Comparison of ENCODE assay signal across 12 mouse cellular contexts in the genomic region with DNA sequence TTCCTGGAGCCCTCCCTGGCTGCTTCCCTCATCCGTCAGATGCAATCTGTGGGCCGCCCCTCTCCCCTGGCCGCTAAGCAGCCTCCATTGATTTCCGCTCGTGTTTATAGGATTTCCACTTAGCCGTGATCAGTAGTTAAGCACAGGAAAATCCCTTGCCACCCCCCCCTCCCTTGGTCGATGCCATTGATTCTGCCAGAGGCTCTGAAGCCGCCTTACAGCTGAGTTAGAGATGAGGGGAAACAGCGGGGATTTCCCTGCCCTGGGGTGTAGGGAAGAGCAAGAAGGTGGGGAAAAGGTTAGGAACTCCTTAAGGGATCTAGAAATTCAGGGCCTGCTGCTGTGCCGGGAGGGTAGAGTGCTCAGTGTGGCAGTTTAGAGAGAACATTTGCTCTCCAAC. TPM values are rescaled to one million over a fixed set of nuclear protein-coding genes. Genes with fewer than 3 reads are reported as not detected.
DNase-seq lines count a peak whose midpoint lies in the region; ATAC-seq and TF ChIP-seq lines count a peak whose summit lies in the region.
"Had no signal": no experiment of that assay in that cellular context is flagged by ENCODE, and none has a peak within 500 bp of the region (broad histone marks: within the 10 kb centered on the region; RNA-seq: fewer than 3 reads in every experiment).

No protein-coding gene starts in this region.

- 70% methylated on average over 10 of the region's 10 CpGs for WGBS in intestine, embryonic 15.5 days
- WGBS in intestine, postnatal 0 days: 73% methylated on average over 10 of the region's 10 CpGs
- WGBS in midbrain, embryonic 10.5 days: 62% methylated on average over 10 of the region's 10 CpGs

- H3K9ac ChIP-seq in intestine, embryonic 15.5 days: no peak overlapping the region
- H3K9ac ChIP-seq in intestine, postnatal 0 days (ENCODE audit: low read depth, low read length): no peak overlapping the region

- no peak for TF ChIP-seq POLR2A in brain, embryonic 14.5 days (IDR thresholded peaks at IDR 0.05; ENCODE audit: borderline replicate concordance, extremely low read depth, insufficient read depth, insufficient read length, poor library complexity, severe bottlenecking)

- H3K4me3 ChIP-seq in intestine, embryonic 15.5 days (replicated peaks): no peak overlapping the region
- H3K4me3 ChIP-seq in intestine, postnatal 0 days (ENCODE audit: low read depth, low read length): no peak overlapping the region
- H3K4me3 ChIP-seq in midbrain, embryonic 10.5 days: 0 out of 2 replicates have a peak overlapping the region, but pooled peaks have one; percentile 26
- H3K4me3 ChIP-seq: megakaryocyte, embryonic 14.5 days had no signal

- H3K27me3 ChIP-seq in intestine, embryonic 15.5 days (replicated peaks): no peaks in the 10 kb centered on the region
- no peaks in the 10 kb centered on the region for H3K27me3 ChIP-seq in intestine, postnatal 0 days (replicated peaks; ENCODE audit: control insufficient read depth, insufficient read depth, low read length)
- no peaks in the 10 kb centered on the region; the same call in 1 of the 2 replicates for H3K27me3 ChIP-seq in midbrain, embryonic 10.5 days (ENCODE audit: low read depth, poor library complexity, severe bottlenecking)
- H3K27me3 ChIP-seq: megakaryocyte, embryonic 14.5 days had no signal

- peaks cover 13% of the 10 kb centered on the region; the same call in 1 of the 2 replicates for H3K4me1 ChIP-seq in intestine, embryonic 15.5 days (replicated peaks)
- 0 out of 2 replicates have a peak, but pooled peaks cover 6% of the 10 kb centered on the region for H3K4me1 ChIP-seq in intestine, postnatal 0 days (replicated peaks; ENCODE audit: control insufficient read depth, insufficient read depth, low read length)
- peaks cover 42% of the 10 kb centered on the region for H3K4me1 ChIP-seq in midbrain, embryonic 10.5 days

- ATAC-seq in intestine, embryonic 15.5 days: no peak
- ATAC-seq in intestine, postnatal 0 days: no peak
- ATAC-seq in CD4-positive, CD25-positive, alpha-beta regulatory T cell, adult 4 months: peak; percentile 30

- TF ChIP-seq CTCF in intestine, postnatal 0 days (IDR thresholded peaks at IDR 0.05; ENCODE audit: low read depth): no peak
- no peak for TF ChIP-seq CTCF in brain, embryonic 14.5 days (IDR thresholded peaks at IDR 0.05; ENCODE audit: borderline replicate concordance, extremely low read depth, insufficient read depth, insufficient read length)

- peak; percentile 44 for DNase-seq in brain, embryonic 14.5 days (ENCODE audit: low read depth)
- DNase-seq in midbrain, embryonic 10.5 days (ENCODE audit: low spot score): no peak
- no peak for DNase-seq in ovary, postnatal 14 days (ENCODE audit: low spot score)
- no peak for DNase-seq in adrenal gland, adult 2 months
- DNase-seq in left cerebral cortex, adult 18-20 months (ENCODE audit: low spot score in 2 of 2): no peak
- DNase-seq: gastrocnemius, postnatal 25 days; layer of hippocampus, postnatal 36 days; right cerebral cortex, postnatal 25 days had no signal

- H3K27ac ChIP-seq in intestine, embryonic 15.5 days: 0 out of 2 replicates have a peak overlapping the region, but pooled peaks have one; percentile 18
- no peak overlapping the region for H3K27ac ChIP-seq in intestine, postnatal 0 days (ENCODE audit: low read depth, low read length)
- H3K27ac ChIP-seq in midbrain, embryonic 10.5 days (replicated peaks): peak overlapping the region; percentile 39; the same call in 1 of the 2 replicates

- H3K36me3 ChIP-seq in intestine, embryonic 15.5 days: peaks cover 5% of the 10 kb centered on the region; the same call in 1 of the 2 replicates
- H3K36me3 ChIP-seq in intestine, postnatal 0 days (ENCODE audit: control insufficient read depth, insufficient read depth): peaks cover 36% of the 10 kb centered on the region
- H3K36me3 ChIP-seq in midbrain, embryonic 10.5 days: peaks cover 27% of the 10 kb centered on the region

- no peak overlapping the region for H3K4me2 ChIP-seq in intestine, embryonic 15.5 days (replicated peaks)
- no peak overlapping the region for H3K4me2 ChIP-seq in intestine, postnatal 0 days (replicated peaks; ENCODE audit: low read depth)

- H3K9me3 ChIP-seq in intestine, embryonic 15.5 days: no peaks in the 10 kb centered on the region
- H3K9me3 ChIP-seq in intestine, postnatal 0 days (ENCODE audit: control insufficient read depth): no peaks in the 10 kb centered on the region
- H3K9me3 ChIP-seq in midbrain, embryonic 10.5 days (replicated peaks): no peaks in the 10 kb centered on the region
- H3K9me3 ChIP-seq: megakaryocyte, embryonic 14.5 days had no signal

RNA-seq across cellular contexts. Expression of a gene that starts 3.1 kb away (rescaled TPM):
- polyA plus RNA-seq in intestine, embryonic 15.5 days (2015; fragmentation: Nextera tagmentation; extraction: Ambion mirVana): 19.0 and 19.4 TPM in 2 replicates
- polyA plus RNA-seq in intestine, postnatal 0 days (2015; fragmentation: Nextera tagmentation; extraction: Ambion mirVana): 7.5 and 8.8 TPM in 2 replicates
- 10 to 100 TPM; 11.6 to 17.9 TPM for polyA plus RNA-seq in CD4-positive, CD25-positive, alpha-beta regulatory T cell, adult 4 months (2017; shearing (Covaris generic))
- 13.5 and 18.3 TPM in 2 replicates for polyA plus RNA-seq in brain, embryonic 14.5 days (2012; rRNA removed)
- polyA plus RNA-seq in midbrain, embryonic 10.5 days (2016; fragmentation: Nextera tagmentation; extraction: Ambion mirVana): 28.1 and 30.8 TPM in 2 replicates
- 10 to 100 TPM; 11.6 to 21.6 TPM for total RNA-seq in adrenal gland, adult 2 months (2021)
- polyA plus RNA-seq in adrenal gland, adult 2 months (2012; rRNA removed): 6.0 and 6.7 TPM in 2 replicates
- total RNA-seq in left cerebral cortex, adult 18-20 months (2021): 10 to 100 TPM; 22.9 to 23.1 TPM

RNA-seq across cellular contexts. Expression of a gene that starts 5.5 kb away (rescaled TPM):
- polyA plus RNA-seq in intestine, embryonic 15.5 days (2015; fragmentation: Nextera tagmentation; extraction: Ambion mirVana): 3.8 and 4.4 TPM in 2 replicates
- 0.87 and 1.1 TPM in 2 replicates for polyA plus RNA-seq in intestine, postnatal 0 days (2015; fragmentation: Nextera tagmentation; extraction: Ambion mirVana)
- 1 to 10 TPM; 4.2 to 4.6 TPM for polyA plus RNA-seq in CD4-positive, CD25-positive, alpha-beta regulatory T cell, adult 4 months (2017; shearing (Covaris generic))
- 10.4 and 34.9 TPM in 2 replicates for polyA plus RNA-seq in brain, embryonic 14.5 days (2012; rRNA removed)
- polyA plus RNA-seq in midbrain, embryonic 10.5 days (2016; fragmentation: Nextera tagmentation; extraction: Ambion mirVana): 7.6 and 12.5 TPM in 2 replicates
- total RNA-seq in adrenal gland, adult 2 months (2021): 1 to 10 TPM; 6.3 to 7.3 TPM
- 3.0 and 4.2 TPM in 2 replicates for polyA plus RNA-seq in adrenal gland, adult 2 months (2012; rRNA removed)
- total RNA-seq in left cerebral cortex, adult 18-20 months (2021): 10 to 100 TPM; 41.8 to 44.5 TPM

RNA-seq across cellular contexts. Expression of a gene that starts 8.7 kb away (rescaled TPM):
- polyA plus RNA-seq in intestine, embryonic 15.5 days (2015; fragmentation: Nextera tagmentation; extraction: Ambion mirVana): 71.9 and 73.9 TPM in 2 replicates
- 75.3 and 81.5 TPM in 2 replicates for polyA plus RNA-seq in intestine, postnatal 0 days (2015; fragmentation: Nextera tagmentation; extraction: Ambion mirVana)
- polyA plus RNA-seq in CD4-positive, CD25-positive, alpha-beta regulatory T cell, adult 4 months (2017; shearing (Covaris generic)): 100 to 1,000 TPM; 110 to 194 TPM
- polyA plus RNA-seq in brain, embryonic 14.5 days (2012; rRNA removed): 13.6 and 20.6 TPM in 2 replicates
- polyA plus RNA-seq in midbrain, embryonic 10.5 days (2016; fragmentation: Nextera tagmentation; extraction: Ambion mirVana): 12.7 and 15.0 TPM in 2 replicates
- total RNA-seq in adrenal gland, adult 2 months (2021): 10 to 100 TPM; 21.9 to 24.8 TPM
- 27.3 and 30.3 TPM in 2 replicates for polyA plus RNA-seq in adrenal gland, adult 2 months (2012; rRNA removed)
- 10 to 100 TPM in 1 of 2 experiments, 1 to 10 TPM in 1; 9.5 to 10.2 TPM for total RNA-seq in left cerebral cortex, adult 18-20 months (2021)

RNA-seq across cellular contexts. Expression of a gene that starts 19.1 kb away (rescaled TPM):
- 1.6 and 1.7 TPM in 2 replicates for polyA plus RNA-seq in intestine, embryonic 15.5 days (2015; fragmentation: Nextera tagmentation; extraction: Ambion mirVana)
- polyA plus RNA-seq in intestine, postnatal 0 days (2015; fragmentation: Nextera tagmentation; extraction: Ambion mirVana): 0.90 and 0.93 TPM in 2 replicates
- polyA plus RNA-seq in CD4-positive, CD25-positive, alpha-beta regulatory T cell, adult 4 months (2017; shearing (Covaris generic)): not detected
- polyA plus RNA-seq in brain, embryonic 14.5 days (2012; rRNA removed): 147 and 155 TPM in 2 replicates
- polyA plus RNA-seq in midbrain, embryonic 10.5 days (2016; fragmentation: Nextera tagmentation; extraction: Ambion mirVana): 0.53 and 1.2 TPM in 2 replicates
- 1 to 10 TPM; 2.5 to 3.0 TPM for total RNA-seq in adrenal gland, adult 2 months (2021)
- 4.0 and 6.8 TPM in 2 replicates for polyA plus RNA-seq in adrenal gland, adult 2 months (2012; rRNA removed)
- total RNA-seq in left cerebral cortex, adult 18-20 months (2021): 100 to 1,000 TPM; 279 to 305 TPM
